Mouse (Mus musculus): ENCODE results near the gene Izumo1.

Gene Izumo1

DNA sequence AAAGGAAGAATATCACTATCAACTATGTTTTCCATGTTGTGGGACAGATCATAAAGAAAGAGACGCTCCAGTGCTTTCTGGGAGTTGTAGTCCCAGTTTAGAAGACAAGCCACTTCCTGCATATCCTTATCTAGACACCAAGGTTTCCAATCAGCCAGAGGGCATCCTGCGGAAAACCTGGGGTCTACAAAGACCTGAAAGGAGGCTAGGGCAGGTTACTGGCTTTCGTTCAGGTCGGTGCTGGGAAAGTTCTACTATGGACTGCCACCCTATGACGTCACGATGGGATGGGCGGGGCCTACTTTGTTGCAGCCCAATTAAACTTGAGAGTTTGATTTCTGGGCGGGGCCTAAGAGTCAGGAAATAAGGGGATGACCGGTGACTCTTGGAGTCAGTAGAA lies at the start of gene Izumo1:
Izumo1 (plus strand) TSS at position 369 of the 400 bp plus-strand sequence.
- no peak for DNase-seq (ENCODE audit: extremely low spot score, low spot score)

DNA sequence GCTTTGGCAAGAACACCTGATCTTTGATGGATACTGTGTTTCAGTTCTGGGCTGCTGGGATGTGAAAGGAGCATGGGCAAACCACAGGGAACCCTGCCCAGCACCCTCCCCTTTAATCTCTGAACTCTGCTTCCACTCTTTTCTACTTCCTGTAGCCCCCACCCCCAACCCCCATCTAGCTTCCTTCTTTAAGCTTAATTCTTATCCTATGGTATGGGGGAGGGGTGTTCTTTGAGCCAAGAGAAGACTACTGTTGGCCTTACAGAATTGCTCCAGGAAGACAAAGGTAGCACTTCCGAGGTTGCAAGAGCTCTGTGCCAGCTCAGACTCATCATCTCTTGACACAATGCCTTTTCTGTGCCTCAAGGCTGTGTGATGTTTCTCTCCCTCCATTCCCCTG lies 49.6 kb upstream of the Izumo1 start:
- no peak for DNase-seq (ENCODE audit: extremely low spot score, low spot score)

DNA sequence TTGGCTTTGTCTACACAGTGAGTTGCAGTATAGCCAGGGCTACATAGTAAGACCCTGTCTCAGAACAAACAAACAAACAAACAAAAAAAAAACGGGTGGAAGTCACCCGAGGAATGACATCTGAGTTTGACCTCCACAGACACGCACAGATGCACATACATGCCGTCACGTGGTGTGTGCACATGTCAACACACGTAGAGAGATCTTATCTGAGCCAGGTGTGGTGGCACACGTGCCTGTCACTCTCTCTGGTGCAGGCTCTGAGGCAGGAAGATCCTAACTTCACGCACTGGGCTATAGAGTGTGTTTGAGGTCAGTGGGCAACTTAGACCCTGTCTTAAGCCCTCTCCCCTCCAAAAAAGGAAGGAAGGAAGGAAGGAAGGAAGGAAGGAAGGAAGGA lies 47.7 kb upstream of the Izumo1 start:
- no peak for DNase-seq (ENCODE audit: extremely low spot score, low spot score)

DNA sequence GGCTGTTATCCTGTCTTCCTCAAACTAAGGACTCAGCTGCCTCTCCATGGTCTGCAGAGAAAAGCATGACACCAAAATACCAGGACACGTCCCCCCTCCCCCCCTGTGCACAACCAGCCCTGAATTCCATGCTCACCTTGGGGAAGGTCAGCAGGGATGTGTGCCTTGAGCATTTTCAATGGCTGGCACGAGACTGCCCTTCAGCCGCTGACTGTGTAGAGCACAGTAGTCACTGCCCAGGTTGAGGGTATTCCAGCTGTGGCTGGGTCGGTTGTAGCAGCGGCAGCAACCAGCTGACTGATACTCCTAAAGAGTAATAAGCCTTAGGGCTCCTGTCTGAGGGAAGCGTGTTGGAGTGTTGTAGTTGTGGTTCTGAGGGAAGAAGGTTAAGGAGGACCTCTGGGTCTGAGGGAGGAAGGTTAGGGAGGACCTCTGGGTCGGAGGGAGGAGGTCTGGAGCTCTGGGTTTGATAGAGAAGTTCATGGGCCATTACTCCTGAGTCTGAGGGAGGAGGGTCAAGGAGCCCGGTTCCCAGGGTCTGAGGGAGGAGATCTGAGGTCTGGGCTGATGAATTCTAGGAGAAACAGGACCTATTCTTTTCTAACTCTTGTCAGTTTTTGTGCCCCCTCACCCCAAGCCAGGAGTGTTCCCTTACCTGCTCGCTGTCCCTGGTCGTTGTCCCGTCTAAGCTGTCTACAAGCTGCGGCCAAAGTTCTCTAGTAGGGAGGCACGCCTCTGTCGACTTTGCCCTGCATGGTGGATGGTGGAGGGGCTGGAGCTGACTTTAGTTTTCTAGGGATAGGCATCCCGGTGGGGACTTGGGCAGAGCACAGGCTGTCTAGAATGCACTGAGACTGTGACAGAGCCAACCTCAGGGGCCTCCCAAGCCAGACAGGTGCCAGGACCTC lies 46.9 kb upstream of the Izumo1 start:
- no peak for DNase-seq (ENCODE audit: extremely low spot score, low spot score)

DNA sequence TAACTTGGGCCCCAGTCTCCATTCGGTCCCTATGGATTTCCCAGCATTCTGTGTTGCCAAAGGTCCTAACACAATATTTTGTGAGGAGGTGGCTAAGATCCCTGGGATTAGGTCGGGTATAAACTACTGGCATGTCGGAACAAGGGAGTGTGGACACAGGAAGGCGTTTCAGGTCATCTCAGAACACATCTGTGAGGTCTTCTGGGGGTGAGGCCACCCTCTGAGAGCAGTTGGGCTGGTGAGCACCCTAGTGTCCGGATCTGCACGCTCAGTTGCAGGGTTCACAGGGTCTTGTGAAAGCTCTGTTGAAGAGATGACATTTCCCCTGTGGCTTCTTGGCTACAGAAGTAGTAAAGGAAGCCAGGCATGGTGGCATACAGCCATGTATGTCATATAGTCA lies 35.7 kb upstream of the Izumo1 start:
- DNase-seq (ENCODE audit: extremely low spot score, low spot score), result no peak

- DNase-seq (ENCODE audit: extremely low spot score, low spot score), result no peak
Measured at GRCm38 (mm10) chr7:45587631-45588592, 33.7 kb upstream of the Izumo1 start.

DNA sequence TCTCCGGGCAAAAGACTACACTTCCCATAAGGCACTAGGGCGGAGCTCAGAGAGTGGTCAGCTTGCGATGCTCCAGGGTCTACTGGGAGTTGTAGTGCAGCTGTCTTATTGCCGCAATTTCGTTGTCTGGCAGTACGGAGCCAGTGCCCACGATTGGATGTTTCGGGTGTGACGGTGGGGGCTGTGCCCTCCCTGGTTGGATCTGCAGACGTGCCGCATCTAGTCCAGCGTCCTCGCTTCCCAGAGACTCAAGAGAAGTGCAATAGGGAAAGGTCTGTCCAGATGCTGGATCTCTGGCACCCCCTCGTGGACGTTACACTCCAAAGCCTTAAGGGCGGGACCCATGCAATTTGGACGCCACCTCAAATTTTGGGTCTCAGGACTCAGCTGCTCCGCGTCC lies 32.4 kb upstream of the Izumo1 start:
- DNase-seq (ENCODE audit: extremely low spot score, low spot score), result peak; percentile 87

DNA sequence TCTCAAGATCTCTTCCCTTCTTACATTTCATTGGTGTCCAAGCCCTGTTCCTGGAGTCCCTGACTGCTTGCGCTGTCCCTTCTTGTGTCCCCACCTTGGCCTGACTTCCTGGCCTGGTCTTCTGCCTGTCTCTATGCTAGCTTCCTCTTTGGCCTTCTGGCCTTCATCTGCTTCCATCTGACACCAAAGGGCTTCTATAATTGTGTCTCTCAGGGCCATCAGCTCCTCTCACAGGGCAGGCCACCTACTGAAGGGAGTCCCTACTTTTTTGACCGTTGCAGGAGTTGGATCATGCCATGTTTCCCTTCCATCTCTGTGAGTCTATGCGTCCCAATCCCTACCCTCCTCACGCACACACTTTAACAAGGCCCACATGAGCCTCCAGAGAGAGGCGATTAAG lies 31.7 kb upstream of the Izumo1 start:
- no peak for DNase-seq (ENCODE audit: extremely low spot score, low spot score)

- no peak for DNase-seq (ENCODE audit: extremely low spot score, low spot score)
Measured at GRCm38 (mm10) chr7:45590874-45591273, 30.7 kb upstream of the Izumo1 start.

DNA sequence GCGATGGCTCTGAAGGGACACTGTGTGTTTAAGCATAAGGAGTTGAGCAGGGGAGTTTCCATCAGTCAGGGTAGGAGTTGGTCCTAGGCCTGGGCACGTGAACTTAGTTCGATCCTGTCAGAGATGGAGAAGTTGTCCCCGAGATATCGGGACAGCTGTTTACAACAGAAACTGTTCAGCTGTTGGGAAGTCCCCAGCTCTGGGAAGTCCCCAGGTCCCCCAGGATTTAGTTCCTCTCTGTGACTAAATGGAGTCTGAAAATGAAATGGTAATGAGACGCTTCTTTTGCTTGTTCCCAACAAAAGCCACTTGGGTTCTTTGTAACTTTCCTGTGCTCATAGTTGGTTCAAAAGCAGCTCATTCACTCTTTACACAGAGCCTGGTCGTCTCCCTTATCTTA lies 29.7 kb upstream of the Izumo1 start:
- DNase-seq (ENCODE audit: extremely low spot score, low spot score), result no peak

DNA sequence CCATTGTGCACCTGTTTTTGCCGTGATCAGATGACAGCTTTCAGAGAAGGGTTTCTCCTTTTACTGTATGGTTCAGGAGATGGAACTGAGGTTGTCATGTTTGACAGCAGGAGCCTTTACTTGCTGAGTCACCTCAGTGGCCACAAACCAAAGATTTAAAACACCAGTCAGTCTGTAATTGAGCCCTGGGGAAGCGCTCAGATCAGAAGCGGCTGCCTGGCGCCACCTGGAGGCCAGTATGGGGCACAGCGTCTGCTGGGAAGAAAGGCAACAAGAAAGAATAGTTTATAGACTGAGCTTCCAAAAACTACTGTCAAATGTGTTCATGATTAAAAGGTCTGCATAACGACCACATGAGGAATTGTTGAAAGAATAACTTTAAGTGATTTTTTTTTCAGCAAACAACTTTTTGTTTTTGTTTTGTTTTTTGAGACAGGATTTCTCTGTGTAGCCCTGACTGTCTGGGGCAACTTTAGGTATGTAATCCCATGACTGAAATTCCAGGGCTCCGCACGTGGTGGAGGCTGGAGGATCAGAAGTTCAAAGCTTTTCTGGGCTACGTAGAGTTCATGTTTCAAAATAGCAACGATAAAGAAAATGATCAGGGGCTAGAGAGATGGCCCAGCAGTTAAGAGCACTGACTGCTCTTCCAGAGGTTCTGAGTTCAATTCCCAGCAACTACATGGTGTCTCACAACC lies 28.3 kb upstream of the Izumo1 start:
- DNase-seq (ENCODE audit: extremely low spot score, low spot score), result peak; percentile 60

DNA sequence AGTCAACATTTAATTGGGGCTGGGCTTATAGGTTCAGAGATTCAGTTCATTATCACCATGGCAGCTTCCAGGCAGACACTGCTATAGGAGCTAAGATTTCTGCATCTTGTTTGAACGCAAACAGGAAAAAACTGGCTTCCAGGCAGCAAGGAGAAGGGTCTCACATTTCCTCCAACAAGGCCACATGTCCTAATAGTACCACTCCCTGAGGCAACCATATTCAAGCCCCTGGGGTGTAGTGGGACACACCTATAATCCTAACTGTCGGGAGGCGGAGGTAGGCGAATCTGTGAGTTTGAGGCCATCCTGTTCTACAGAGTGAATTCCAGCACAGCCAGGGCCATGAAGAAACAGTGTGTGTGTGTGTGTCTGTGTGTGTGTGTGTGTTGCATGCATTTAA lies 26.4 kb upstream of the Izumo1 start:
- no peak for DNase-seq (ENCODE audit: extremely low spot score, low spot score)

GRCm38 (mm10) chr7:45596107-45596506 lies 25.5 kb upstream of the Izumo1 start:
- no peak for DNase-seq (ENCODE audit: extremely low spot score, low spot score)

DNA sequence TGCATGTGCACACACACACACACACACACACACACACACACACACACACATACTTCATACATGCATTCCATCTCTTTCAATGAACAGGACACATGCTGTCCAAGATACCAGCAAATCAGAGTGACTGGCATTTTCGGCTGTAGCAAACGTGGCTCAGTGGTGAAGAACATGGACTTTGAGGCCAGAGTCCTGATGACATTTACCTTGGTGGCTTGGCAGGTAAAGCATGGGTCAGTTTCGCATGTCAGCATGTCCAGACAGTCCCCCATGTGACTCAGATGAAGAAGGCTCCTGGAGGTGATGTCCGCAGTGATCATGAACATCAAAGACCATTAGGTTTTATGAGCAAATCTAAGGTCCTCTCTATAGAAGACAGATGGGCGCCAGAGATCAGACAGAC lies 24.6 kb upstream of the Izumo1 start:
- no peak for DNase-seq (ENCODE audit: extremely low spot score, low spot score)

DNA sequence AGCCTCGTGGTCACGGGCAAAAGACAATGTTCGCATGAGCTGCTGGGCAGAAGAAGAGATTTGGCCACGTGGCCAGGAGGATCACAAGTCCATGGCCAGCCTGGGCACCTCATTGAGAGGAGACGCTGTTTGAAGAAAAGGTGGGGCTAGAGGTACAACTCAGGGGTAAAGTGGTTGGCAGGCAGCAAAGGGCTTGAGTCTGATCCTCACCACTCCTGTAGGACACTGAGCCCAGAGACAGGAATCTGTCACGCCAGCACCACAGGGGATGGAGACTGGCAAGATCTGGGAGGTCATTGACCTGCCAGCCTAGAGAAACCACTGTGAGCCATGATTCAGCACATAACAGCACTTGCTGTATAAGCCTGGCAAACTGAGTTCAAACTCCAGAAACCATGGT lies 24.1 kb upstream of the Izumo1 start:
- DNase-seq (ENCODE audit: extremely low spot score, low spot score), result no peak

- DNase-seq (ENCODE audit: extremely low spot score, low spot score), result no peak
Measured at GRCm38 (mm10) chr7:45598960-45599879, 22.4 kb upstream of the Izumo1 start.

DNA sequence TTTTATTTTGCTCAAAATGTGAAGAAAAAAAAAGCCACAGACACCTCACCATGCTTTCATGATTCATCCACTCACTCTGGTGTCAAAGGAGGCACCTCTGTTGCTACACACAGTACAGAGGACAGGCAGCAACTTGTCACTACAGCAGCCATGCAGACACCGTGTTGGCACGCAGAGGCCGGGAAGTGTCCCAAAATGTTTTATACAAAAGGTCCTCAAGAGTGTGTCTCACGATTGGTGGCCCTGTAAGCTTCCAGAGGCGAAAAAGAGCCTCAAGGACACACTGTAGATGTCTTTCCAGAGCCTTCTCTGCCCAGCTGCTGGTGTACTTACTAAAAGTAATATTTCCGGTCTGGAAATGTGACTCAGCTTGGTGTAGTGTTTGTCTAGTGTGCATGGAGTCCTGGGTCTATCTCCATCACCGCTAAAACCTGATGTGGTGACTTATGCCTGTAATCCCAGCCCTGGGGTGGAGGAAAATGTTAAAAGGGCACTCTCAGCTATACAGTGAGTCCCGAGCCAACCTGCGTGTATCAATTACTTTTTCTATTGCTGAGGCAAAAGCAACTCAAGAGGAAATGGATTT lies 15.8 kb upstream of the Izumo1 start:
- no peak for DNase-seq (ENCODE audit: extremely low spot score, low spot score)

- no peak for DNase-seq (ENCODE audit: extremely low spot score, low spot score)
Measured at GRCm38 (mm10) chr7:45609511-45609910, 12.1 kb upstream of the Izumo1 start.

DNA sequence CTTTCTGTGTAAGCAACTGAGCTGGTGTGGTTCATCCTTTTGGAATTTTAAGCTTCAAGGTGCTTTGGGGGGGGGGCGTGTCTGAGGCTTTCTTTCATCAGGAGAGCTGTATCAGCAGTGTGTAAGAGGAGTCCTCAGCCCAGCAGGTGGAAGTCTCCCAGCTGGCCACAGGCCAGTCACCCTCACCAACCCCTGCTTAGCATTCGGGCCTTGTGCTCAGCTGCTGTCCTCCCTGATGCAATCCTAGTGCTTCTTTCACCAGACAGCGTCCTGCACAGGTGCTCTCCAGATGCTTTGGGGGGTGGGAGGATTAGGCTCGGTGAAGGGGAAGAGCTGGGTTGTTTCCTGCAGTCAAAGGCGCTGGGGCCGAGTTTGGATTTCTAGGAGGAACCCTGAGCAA lies 5.3 kb upstream of the Izumo1 start:
- no peak for DNase-seq (ENCODE audit: extremely low spot score, low spot score)

DNA sequence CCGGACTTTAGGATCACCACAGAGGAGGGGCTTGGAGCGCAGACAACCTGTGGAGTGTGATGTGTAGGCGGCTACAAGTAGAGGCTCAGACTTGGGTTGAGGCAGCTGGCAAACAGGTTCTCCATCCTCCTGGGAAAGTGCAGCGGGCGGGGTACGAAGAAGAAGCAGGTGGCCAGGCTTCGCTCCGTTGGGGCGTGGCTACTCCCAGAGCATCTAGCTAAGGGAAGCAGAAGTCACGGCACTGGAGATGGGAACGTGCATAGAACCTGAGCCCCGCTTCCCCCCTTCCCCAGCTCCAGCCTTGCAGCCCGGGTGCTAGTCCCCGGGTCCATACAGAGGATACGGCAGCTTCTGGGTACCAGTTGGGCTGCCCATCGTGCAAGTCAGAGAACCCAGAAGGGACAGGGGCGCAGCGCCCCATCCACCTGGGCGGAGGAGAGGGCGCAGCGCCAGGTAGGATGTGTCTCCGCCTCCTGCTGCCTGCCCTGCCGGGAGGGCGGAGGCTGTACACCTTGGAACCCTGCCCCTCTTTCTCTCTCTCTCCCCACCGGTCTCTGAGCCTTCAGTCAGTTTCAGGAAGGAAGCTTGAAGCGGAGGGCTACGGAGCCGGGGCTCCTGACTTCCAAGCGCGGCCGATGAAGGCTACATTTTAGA lies 4.4 kb upstream of the Izumo1 start, which contains the start of gene Fut1:
Fut1 (plus strand) TSS at position 248 of the 654 bp plus-strand sequence.
- no peak for DNase-seq (ENCODE audit: extremely low spot score, low spot score)
